Mouse (Mus musculus): ENCODE results near the gene Gm49321. TPM values are rescaled to one million over a fixed set of nuclear protein-coding genes. Genes with fewer than 3 reads are reported as not detected.

Gene Gm49321
- total RNA-seq, 2 experiments from 2014 or later: 3.2 TPM; not detected in 1

GRCm38 (mm10) chr12:74002449-74002848, 65.0 kb downstream of the Gm49321 start:
- no peak for ATAC-seq (ENCODE audit: poor library complexity, severe bottlenecking)

GRCm38 (mm10) chr12:74009448-74009911, 72.0 kb downstream of the Gm49321 start:
- peak; percentile 88 for ATAC-seq (ENCODE audit: poor library complexity, severe bottlenecking)

GRCm38 (mm10) chr12:74013739-74014138, 76.3 kb downstream of the Gm49321 start:
- ATAC-seq (ENCODE audit: poor library complexity, severe bottlenecking): peak; percentile 83

GRCm38 (mm10) chr12:74014739-74015270, 77.4 kb downstream of the Gm49321 start:
- ATAC-seq (ENCODE audit: poor library complexity, severe bottlenecking): no peak

GRCm38 (mm10) chr12:74015491-74015890, 78.0 kb downstream of the Gm49321 start:
- ATAC-seq (ENCODE audit: poor library complexity, severe bottlenecking): no peak

Other genes with a start within 250 kb of the Gm49321 start
- gene Hif1a, start 36.3 kb upstream of the Gm49321 start, total RNA-seq (2015): 68.4 and 70.9 TPM in 2 replicates
- gene Hif1a, start 36.3 kb upstream of the Gm49321 start, total RNA-seq (2017): 85.4 and 89.4 TPM in 2 replicates
- 5.9 and 7.3 TPM in 2 replicates for gene Snapc1, start 26.8 kb downstream of the Gm49321 start, total RNA-seq (2015)
- 10.1 and 23.8 TPM in 2 replicates for gene Snapc1, start 26.8 kb downstream of the Gm49321 start, total RNA-seq (2017)
- gene Syt16, start 60.0 kb downstream of the Gm49321 start, total RNA-seq (2015): not detected in 2 replicates
- gene Syt16, start 60.0 kb downstream of the Gm49321 start, total RNA-seq (2017): not detected in 2 replicates